Mouse (Mus musculus) ES-Bruce4 (cell line): ENCODE measurements around the gene Prdm10.

Experiments
- CTCF ChIP-seq: IDR thresholded peaks from one replicate; pipeline ENCODE4 v1.8.1; 2011; ENCODE audit warnings: low read depth, low read length
- POLR2A ChIP-seq: IDR thresholded peaks from one replicate; pipeline ENCODE4 v1.8.1; 2011; ENCODE audit warnings: low read length; ENCODE audit not compliant: insufficient read depth

- TF ChIP-seq POLR2A (no peak), CTCF (no peak)
These were observed 73.7 kb downstream of the Prdm10 start for GRCm38 (mm10) chr9:31354051-31354450.
